Mouse (Mus musculus) left cerebral cortex, postnatal 36 days (tissue): ENCODE results near the gene Pctp. TPM values are rescaled to one million over a fixed set of nuclear protein-coding genes. Genes with fewer than 3 reads are reported as not detected.
A peak's percentile ranks its signal among the peaks of the same experiment; 100 is the strongest.

ENCODE experiments used
- DNase-seq, 2 experiments: peaks; one replicate each; pipeline ENCODE4 v3.0.0; 2021 to 2022; ENCODE audit warnings: low spot score in 2 of 2, mixed read lengths in 1 of 2
- intact Hi-C: fragments of 180-260 bp; cut with DNase I; formaldehyde crosslinking; loops from one replicate; pipeline ENCODE4 v1.15.1; 2025
- total RNA-seq, 2 experiments: library from RNA; stranded (reverse); gene quantifications; 2 replicates each; pipeline ENCODE4 v1.2.3; 2021

The Pctp gene
- total RNA-seq, 2 experiments from 2014 or later: 0.79 to 1.1 TPM

- no peak for DNase-seq
- intact Hi-C loops: no loop called here
These were observed 19.8 kb downstream of the Pctp start for GRCm38 (mm10) chr11:89982918-89983317.

DNA sequence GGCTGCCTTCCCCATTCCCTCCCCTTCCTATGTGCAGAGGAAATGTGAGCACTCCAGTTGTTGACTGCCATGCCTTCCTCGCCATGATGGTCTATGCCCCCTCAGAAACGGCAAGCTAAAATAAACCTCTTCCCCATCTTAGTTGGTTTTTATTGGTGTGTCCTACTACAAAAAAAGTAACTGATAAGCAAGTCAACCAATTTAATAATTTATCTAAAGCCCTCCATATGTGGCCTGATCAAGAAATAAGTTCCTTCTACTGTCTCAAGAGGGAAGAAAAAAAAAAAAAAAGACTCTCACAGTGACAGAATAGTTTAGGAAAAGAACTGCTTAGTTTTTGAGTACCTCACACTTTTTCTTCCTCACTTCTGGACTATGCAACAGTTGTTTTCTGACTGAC, 22.6 kb downstream of the Pctp start:
- intact Hi-C loops: no loop called here
- no peak for DNase-seq

GRCm38 (mm10) chr11:89978914-89979818, 23.5 kb downstream of the Pctp start:
- intact Hi-C loops: no loop called here

DNA sequence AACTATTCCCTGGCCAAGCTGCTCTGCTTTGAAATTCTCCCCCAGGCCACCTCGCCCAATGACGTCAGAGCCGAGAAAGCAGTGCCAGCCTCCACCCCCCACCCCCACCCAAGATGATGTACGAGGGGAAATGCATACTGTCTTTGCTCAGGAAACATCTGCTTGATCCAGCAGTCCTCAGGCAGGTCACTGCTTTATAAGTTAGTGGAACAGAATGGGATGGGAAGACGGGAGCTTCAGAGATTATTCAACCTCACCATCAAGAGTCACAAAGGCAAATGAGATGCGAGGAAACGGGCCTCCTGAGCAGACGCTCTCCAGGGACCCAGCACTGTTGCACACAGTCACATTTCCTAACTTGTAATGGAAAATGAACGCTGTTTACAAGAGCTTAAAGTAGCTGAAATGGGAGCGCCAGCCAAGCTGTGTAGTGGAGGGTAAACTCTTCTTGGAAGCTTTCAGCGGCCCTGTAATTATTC, 24.3 kb downstream of the Pctp start:
- intact Hi-C loops: no loop called here
- no peak for DNase-seq

More at GRCm38 (mm10) chr11:89978914-89979818, 23.5 kb downstream of the Pctp start:
- DNase-seq: no peak

GRCm38 (mm10) chr11:89977746-89978352, 24.8 kb downstream of the Pctp start:
- intact Hi-C loops: no loop called here
- no peak for DNase-seq

DNA sequence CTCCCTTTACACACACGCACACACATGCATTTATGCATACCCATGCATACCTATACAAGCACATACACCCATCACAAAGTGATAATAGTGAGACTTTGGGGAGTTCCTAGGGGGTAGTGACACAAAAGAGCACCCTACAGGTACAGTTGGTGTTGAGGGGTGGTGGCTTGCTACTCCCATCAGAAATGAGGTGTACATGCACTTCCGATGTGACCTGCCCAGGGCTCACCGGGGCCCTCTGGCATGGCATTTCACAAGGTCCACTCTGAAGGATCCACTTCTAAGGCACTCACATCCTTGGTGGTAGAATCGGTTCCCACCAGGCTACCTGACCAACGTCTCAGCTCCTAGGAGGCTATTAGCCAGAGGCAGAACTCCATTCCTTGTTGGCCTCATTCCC, 26.3 kb downstream of the Pctp start:
- intact Hi-C loops: no loop called here
- no peak for DNase-seq

DNA sequence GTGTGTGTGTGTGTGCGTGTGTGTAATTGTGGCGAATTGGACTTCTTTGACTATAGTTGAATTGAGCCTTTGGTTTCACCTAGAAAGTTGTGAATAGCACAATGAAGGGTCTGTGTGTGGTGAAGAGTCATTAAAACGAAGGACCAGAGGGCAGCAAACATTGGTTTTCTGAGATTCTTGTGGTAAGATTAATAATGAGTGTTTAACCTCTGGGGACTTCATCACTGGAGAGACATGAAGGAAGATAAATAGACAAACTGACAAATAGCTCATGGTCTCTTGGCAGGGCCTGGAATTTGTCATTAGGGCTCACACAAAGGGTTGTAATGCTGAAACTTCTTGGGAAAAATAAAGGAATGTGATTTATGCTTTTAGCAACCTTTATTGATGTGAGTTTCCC, 31.4 kb downstream of the Pctp start:
- DNase-seq: no peak

DNA sequence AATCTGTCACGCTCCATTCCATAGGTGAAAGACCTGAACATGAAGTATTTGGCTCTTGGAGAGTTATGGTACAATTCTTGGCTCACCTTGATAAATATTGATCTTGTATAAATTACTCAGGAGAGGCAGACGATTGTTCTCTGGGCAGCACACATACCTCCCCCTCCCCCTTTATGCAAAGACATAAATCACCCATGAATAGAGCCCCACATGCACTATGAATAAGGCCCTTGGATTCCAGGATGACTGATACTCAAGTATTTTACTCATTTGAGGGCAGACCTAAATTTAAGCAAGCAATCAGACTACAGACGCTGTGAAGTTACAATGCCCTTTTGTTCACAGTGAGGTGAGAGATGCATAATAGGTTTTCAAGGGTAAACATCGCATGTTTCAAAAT, 32.0 kb downstream of the Pctp start:
- intact Hi-C loops: no loop called here
- DNase-seq: no peak

More for the DNA sequence above, 31.4 kb downstream of the Pctp start:
- intact Hi-C loops: no loop called here

- intact Hi-C loops: no loop called here
- no peak for DNase-seq
These were observed 33.6 kb downstream of the Pctp start for GRCm38 (mm10) chr11:89969131-89969530.

DNA sequence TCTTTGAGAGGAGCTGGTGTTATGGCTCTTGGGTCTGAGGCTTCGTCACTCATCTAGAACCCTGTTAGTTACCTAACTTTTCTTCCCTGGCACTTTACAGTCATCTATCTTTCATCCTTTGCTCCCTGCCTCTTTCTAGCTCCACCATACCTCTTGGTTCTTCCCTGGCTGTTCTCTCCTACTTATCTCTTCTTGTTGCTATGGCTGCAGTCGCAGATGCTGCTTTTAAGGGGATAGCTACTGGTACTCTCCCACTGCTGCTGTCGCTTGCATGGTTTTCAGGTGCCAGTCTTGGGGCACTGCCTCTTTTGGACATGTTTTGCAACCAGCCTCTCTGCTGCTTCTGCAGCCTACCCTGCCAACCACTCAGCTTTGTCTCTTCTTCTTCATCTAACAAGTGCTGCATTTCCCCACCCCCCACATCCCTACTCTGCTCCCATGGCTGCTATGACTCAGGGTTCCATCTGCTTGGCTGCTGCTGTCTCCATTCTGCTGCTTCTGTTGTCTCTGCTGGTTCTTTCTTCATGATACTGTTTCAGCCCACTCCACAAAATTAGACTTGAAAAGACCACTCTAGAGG, 51.9 kb downstream of the Pctp start:
- intact Hi-C loops: no loop called here

DNA sequence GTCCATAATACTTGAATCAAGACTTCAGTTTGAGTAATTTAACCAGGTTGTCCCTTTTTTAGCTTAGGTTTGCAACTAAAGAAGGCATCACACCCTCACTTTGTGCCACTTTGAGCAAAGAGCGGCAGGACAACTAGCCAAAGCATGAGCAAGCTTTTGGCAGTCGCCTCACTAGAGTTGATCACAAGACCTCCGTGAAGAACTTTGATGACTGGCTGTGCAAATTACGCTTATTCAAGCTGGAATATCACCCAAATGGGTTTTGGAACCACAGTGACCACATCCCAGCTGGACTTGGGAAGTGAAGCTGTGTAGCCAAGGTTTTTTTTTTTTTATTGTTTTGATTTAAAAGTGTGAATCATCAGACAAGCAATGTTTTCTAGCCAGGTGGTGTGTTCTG, 54.9 kb downstream of the Pctp start:
- intact Hi-C loops: no loop called here

More for the DNA sequence above, 51.9 kb downstream of the Pctp start:
- DNase-seq: peak; percentile 50 to 54

DNA sequence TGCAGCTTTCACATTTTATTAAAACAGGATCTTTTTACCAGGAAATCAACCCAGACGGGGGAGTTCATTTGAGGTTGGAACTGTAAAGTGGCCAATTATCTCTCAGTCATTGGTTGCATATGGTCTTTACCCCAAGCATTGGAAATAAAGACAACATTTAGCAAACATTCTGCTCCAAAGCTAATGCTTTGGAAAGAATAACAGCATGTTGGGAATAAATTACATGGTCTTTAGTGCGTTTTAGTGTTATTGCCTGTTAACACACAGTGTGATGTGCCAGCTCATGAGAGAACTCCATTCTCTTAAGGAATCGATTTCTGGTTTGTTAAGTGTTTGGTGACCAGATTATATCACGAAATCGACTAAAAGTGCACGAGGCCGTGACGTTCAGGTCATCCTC, 57.5 kb downstream of the Pctp start:
- intact Hi-C loops: no loop called here
- no peak for DNase-seq

More for the DNA sequence above, 54.9 kb downstream of the Pctp start:
- DNase-seq: no peak

GRCm38 (mm10) chr11:89937241-89937640, 65.5 kb downstream of the Pctp start:
- no peak for DNase-seq
- intact Hi-C loops: loop anchor here (5.0 kb wide), 1 partner anchor 235 kb away; no protein-coding TSS in a partner anchor

Other genes with a start within 250 kb of the Pctp start
- 10 to 100 TPM in 1 of 2 experiments, 1 to 10 TPM in 1; 7.4 to 11.8 TPM for gene Ankfn1, start 225.2 kb downstream of the Pctp start, total RNA-seq
- gene Tmem100, start 27.5 kb upstream of the Pctp start, total RNA-seq: 10 to 100 TPM; 14.5 to 16.1 TPM
- 1 to 10 TPM; 3.6 to 4.4 TPM for gene Gm45716, start 184.8 kb upstream of the Pctp start, total RNA-seq
- gene Mmd, start 246.6 kb upstream of the Pctp start, total RNA-seq: 100 to 1,000 TPM; 215 to 239 TPM